Mouse (Mus musculus) cerebellum, postnatal 25 days (tissue): ENCODE measurements at regions not wholly inside any gene's neighbourhood (a gene's known extent, or its start where the extent isn't known, plus 50 kb on each side); places are given as distances from the start of the nearest gene placed in this dataset.
"Not testable (repeated sequence)": the region's sequence is repeated elsewhere in the genome, so short reads cannot be mapped to it uniquely, and the experiment has no call there.

Experiments used
- DNase-seq, 2 experiments: peaks; one replicate each; pipeline ENCODE4 v3.0.0; 2021; ENCODE audit warnings: mixed read lengths in 2 of 2

DNA sequence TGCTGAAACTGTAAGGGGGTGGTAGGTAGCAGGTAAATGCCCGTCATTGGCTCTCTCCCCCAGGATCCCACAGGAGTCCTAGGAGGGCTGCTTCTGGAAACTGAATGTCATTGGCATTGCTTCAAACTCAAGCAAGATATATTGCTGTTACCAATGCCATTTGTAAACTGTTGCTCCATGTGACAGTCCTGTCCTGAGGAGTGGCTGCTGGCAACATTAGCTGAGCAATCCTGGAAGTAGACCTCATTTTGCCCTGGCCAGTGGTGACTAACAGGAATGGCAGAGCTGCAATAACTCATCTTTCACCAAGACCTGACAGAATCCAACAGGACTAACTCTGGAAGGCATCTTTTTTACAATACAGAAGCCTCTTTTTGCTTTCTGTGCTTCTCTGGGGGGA is 143.2 kb downstream of the Gm815 start:
- DNase-seq = no peak

DNA sequence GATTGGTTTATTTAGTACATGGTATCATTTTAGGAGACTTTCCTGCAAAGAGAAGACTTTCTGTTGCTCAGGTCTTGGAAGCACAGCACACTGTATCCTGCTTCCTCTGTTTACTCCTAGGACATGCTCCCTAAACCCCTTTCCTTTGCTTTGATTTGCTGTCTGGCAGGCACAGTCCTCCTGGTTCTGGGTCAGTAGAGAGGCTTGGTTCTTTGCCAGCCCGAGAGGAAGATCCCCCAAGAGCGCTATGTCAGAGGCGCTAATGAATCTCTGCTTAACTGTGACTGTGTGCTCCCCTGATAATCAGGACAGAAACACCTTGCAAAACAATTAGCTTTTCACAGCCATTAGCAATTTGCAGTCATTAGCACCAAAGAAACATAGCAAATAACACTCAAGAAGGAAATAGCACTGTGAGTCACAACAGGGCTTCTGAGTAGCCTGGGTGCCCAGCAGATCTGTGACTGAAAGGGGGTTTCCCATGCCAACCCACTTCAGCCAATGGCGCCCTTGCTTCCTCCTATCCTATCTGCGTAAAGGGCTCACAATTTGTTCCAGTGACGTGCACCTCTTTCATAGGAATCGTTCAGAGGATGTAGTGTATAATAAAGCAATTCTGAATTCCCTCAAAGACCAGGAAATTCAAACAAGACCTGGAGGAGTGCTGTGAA is 145.5 kb downstream of the Gm815 start:
- DNase-seq = peak in 1 of 2 experiments; percentile 31

DNA sequence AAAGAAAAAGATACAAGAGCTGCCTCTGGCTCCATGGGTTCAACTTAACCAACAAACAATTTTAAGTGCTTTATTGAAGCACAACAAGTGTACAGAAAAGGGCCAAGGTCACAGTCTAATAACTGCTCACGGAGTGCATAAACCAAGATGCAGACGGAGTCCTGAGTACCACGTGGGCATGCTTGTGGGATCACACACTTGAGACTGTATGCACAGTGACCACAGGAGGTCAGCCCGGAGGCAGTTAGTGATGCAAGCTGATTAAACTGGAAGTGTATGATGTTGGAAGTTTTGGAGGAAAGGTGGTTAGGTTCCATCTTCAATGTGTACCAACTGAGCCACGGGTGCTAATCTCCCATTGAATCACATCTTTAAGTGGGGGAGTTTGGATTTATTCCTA is 146.9 kb downstream of the Gm815 start:
- no peak for DNase-seq

DNA sequence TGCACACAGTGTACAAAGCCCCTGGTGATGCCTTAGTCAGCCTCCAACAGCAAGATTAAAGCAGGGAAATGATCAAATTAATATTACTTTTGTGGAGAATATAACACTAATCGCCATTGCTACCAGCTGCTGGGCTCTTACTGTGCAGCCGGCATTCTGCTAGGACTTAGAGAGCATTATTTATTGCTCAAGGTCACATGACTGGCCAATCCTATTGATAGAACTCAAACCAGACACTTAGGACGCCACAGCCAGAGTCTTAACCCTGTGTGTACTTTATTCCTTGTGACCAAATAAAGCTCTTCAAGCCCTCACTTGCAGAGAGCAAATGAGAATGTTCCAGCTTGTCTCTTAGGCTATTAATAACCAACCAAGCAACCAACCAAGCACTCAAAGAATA is 152.6 kb downstream of the Gm815 start:
- no peak for DNase-seq

DNA sequence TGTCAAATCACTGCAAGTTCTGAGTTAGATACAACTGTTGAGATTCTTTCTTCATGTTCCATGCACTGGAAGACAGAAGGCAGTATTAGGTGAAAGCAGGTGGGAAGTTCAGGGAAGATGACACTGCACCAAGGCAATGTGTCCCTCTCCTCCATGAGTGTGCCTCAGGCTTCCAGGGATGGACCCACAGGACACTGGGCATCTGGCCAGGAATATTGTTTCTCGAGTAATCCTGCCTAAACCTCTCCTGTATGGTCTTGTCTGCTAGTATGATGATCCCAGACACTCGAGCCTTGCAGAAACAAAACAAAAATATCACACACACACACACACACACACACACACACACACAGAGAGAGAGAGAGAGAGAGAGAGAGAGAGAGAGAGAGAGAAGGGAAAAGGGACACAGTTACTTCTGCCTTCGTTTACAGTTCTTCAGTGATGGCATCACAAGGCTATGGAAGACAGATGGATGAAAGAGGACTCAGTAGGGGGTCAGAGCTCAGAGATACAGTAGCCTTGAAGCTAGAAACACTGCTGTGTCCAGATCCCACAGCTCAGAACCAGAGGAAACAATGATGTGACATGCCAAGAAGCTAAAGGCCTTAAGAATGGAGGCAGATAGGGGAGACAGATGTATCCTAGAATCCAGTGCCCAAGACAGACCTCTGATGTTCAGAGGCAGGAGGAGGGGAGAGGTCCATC is 154.8 kb downstream of the Gm815 start:
- peak; percentile 23 to 49 for DNase-seq

DNA sequence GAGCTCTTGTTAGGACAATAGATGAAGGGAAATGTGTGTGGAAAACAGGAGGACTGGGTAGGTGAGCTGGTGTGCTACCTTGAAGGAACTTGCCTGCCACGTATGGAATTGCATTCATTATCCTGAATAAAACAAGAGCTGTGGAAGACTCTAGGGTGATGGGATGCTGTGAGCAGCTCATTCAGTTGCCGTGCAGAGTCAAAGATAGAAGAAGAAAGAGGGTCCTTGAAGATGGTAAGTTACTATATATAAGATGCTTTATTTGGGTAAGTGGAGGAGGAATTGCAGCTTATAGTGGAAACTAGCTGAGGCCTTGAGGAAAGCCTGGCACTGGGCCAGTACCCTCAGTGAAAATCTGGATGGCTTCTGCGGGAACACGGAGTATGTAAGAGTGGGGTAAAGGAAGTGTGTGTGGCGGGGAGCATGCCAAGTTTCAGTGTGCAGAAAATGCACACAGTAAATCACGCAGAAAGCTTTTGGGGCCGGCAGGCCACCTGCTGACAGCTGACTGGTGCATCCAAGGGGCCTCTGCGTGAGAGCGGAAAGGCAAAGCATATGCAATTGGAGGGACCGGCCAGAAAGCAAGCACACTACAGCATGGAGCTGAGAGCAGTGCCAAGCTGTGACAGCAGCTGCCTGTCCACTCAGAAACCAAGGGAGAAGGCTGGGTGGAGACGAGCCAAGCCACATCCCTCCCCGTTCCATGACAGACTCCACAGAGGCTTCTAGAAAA is 149.7 kb upstream of the Vldlr start:
- peak; percentile 85 for DNase-seq

DNA sequence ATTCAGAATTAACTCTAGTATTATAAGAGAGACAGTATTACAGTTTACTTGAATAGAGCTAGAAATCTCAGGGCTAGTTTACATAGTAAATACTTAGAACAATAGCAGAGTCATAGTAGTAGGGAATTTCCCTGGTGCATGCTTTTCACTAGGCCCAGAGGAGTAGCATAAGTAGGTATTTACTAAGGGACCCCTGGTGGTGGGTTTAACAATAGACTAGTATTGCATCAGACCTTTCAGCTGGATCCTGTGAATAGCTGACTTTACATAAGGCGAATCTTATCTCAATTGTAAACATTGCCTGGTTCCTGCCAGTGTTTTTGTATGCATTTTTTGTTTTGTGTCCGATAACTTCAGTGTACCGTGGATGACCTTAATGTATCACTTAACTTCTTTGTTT is 143.0 kb upstream of the Vldlr start:
- DNase-seq = no peak

DNA sequence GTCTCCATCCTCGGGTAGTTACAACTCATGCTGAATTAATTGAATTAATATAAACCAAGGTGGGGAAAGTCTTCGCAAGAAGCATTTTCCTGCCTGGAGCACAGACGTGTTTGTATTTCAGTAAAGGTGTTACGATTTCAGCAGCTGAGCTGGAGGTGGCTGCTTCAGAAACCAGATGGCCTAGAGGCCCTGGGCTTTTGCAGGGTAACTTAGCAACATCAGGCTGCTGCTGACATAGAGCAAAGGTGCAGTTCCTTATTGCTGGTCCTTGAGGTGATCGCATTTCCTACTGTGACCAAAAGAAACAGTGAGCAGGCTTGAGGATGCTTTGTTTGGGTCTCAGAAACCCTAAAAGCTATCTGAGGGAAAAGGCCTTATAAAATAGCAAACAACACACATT is 141.3 kb upstream of the Vldlr start:
- no peak for DNase-seq

DNA sequence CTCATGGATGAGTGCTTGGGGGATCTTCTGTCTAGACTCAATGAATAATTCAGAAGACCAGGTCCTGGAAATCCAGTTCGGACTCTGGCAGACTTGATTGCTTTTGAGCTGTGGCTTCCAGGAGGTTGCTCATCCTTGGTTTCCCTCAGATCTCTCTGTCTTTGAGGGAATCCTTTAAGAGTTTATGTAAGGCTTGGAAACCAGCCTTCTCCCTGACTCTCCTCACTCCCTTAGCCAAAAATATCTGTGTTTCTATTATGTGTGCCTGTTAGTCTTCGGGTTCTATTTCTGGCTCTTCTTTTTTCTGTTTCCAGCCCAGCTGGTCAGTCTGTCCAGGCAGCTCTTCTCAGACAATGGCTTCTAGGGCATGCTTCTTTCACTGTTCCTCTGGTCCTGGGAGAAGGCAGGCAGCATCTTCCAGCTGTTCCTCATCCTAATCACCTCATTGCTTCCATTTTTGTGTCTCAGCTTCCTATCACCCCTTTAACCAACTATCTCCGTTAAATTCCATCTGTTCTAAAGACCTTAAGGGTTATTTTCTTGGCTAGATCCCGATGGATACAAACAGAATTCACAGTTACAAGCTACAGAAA is 139.3 kb upstream of the Vldlr start:
- no peak for DNase-seq

DNA sequence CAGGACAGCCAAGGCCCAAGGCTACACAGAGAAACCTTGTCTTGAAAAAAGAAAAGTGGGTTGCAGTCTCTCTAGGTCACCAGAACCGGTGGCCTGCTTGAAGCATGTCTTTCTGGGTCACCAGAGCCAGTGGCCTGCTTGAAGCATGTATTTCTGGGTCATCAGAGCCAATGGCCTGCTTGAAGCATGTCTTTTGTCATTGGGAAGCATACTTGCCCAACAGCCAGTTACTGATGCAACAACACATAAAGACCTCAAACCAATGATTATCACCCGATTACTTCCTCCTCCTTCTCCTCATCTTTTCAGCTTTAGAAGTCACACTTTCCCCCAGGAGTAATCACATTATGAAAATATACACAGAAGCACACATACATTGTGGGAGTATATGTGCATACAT is 128.9 kb upstream of the Vldlr start:
- no peak for DNase-seq

DNA sequence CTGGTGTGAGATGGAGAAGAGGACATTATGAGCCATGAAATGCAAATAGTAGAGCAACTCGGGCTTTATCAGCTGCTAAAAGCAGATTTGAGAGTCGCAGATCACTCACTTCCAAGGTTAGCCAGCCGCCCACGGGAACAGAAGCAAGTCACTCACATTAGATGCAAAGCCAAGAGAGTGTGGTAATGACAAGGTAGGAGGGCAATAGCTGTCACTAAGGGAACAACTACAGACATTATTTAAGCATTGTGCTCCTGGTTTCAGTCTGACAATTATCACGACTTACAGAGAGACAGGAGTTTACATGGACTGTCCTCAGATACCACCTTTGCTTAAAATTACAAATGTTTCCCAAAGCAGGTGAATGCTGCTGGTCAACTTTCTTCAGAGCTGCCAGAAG is 128.5 kb upstream of the Vldlr start:
- DNase-seq = no peak

DNA sequence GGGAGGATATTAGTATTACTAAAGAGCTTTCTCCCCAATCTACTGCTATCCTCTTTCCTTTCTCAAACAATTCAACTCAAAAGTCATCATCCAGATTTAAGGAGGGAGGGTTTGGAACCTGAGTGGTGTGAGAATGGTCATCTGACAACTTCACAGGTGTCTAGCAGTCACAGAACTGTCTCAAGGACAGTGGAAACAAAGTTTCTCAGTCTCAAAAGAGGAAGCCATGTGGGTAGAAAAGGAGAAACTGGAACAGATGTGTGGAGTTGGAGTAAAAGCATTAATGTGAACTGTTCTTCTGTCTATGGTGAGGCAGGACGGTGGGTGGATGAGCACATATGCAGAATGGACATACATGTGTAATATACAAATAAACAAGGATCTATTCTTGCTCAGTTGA is 127.2 kb upstream of the Vldlr start:
- no peak for DNase-seq

DNA sequence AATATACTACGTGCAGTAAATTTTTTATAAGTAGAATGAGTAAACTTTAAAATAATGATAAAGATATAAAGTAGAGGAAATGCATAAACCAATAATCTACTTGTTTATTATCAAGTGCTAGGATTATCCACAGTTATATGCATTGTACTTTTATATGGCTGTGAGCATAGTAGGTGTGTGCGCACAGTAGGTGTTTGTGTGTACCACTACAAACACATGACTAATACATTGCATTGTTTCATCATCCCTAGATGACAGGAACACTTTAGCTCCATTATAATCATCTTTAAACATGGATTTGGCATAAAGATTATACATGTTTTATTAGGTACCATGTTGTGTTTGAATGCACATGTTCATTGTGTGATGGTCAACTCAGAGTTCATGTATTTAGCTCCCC is 124.7 kb upstream of the Vldlr start:
- DNase-seq = no peak

DNA sequence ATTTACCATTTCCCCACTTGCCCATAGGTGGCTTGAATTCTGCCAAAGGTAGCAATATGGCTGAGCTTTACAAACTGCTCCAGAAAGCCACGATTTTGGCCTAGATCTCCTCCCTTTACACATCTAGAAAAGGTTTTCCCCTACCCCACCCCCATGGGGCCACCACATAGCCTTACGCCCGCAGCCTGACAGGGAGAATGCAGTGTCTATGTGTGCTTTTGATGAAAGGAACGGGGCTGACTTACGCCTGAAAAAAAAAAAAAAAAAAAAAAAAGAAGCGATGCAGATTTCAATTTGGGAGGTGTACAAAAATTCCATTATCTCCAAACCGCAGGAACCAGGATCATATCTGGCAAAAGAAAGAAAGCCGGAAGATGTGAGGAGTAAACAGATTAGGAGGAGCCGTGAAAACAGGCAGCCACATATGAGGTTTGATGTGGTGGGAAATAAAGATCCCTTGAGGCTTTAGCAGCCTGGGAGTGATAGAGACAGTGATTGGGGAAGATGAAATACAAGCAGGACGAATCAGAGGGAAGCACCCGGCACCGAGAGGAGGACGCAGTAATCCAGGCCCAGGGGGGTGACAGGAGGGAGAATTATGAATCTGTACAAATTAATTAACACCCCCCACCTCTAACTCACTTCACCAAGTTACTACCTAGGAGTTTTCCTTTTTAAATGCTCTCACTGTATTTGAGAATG is 121.4 kb upstream of the Vldlr start:
- DNase-seq = no peak

DNA sequence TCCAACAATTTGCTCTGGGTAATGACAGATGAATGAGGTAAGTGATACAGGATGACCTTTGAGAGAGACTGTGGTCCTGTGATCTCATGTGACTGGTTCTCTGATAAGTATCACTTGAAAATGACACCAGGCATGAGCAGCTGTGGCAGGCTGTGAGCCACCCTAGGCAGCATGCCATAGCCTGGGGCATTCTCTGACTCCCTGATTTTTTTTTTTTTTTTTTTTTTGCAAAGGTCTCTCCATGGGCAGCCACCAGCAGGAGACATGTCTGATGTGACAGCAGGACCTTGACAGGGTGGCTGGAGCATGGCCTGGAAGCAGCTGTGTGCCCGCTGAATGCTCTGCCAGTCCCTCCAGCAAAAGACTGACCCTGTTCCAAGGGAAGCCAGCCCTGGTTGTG is 116.4 kb upstream of the Vldlr start:
- no peak for DNase-seq

DNA sequence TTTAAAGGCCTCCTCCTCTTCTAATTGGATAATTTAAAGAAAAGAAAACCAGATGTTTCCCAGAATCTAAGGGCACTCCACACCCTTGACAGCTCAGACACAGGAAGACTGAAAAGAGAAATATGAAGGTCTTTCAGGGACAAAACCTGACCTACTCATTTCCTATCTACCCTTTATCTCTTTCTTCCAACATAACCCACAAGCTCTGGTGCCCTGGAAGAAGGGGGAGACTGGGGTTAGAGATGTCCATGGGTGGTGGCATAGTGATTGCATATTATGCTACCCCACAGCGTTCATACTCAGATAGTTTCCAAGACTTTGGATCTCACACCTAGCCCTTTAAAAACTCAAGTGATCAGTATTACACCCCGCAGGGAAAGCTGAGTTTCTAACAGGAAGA is 105.8 kb upstream of the Vldlr start:
- no peak for DNase-seq

DNA sequence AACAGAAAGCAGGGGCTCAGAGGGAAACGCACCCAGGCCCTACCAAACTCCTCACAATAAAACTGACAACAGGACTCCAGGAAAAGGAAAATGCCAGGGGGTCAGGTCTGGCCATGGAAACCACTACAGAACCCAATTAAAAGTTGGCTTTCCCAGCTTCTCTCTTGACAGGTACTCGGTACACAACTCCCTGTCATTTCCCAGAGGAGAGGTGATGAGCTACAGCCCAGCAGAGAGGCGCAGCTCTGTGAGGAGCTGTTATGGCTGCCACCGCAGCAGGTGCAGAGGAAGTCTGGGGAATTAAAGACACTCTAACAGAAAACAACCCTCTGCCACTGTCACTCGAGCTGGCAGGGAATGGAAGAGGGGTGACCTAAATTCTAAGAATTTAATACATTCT is 95.4 kb upstream of the Vldlr start:
- DNase-seq = no peak

DNA sequence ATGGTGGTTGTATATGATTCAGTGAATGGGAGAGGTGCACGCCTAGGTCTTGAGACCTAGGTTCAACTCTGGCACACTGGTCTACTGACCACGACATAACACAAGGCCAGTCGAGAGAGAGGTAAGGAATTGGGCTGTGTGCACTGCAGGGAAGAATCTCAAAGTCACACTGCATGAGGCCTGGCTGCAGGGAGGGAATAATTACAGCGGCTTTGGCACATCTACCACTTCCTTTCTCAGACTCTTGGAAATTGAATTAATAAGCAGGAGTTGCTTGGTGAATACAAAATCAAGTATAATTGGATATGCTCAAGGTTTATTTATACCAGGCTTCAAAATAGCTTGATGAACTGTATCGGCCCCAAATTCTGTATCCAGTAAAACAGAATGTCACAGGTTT is 93.9 kb upstream of the Vldlr start:
- peak in 1 of 2 experiments; percentile 20 for DNase-seq

DNA sequence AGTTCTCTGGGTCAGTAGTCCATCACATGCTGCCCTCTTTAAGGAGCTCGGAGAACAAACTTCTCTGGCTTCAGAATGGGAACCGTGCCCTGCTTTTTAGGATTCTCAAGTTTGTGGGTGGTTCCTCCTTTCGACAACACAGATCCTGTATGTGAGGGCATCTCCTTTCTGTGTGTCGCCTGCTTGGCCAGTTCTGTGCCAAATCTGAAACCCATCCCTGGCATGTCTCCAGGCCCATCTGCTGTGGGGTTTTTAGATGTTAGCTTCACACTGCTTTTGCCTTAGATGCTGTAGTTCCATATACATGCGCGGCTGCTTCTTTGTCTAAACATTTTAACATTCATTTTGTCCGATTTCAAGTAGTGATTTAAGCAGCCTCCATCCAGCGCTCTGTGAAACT is 93.0 kb upstream of the Vldlr start:
- peak; percentile 88 to 93 for DNase-seq

DNA sequence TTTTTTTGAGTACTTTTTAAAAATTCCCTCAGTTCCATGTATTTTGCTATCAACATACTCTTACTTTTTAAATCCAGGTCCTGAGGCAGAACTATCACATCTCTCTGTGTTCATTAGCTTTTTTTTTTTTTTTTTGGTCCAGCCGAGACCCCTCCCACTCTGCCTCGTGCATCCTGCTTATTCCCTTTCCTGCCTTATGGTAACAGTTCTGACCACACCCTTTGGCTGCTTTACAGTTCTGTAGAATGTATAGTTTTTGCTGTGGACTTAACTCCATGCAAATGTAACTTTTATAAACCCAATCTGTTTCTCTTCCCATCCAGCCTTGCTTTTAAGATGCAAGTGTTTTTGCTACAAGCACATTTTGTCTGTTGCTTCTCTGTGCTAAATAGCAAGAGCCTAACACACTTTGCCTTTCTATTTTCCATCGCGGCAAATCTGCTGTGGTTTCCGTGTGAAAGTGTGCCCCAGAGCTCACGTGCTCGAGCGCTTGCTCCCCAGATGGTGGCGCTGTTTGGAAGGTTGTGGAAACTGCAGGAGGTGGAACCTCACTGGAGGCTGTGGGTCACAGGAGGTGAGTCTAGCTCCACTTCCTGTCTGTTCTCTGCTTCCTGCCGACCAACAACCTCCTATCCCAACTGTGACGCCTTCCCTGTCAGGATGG is 92.3 kb upstream of the Vldlr start:
- peak; percentile 56 to 75 for DNase-seq

DNA sequence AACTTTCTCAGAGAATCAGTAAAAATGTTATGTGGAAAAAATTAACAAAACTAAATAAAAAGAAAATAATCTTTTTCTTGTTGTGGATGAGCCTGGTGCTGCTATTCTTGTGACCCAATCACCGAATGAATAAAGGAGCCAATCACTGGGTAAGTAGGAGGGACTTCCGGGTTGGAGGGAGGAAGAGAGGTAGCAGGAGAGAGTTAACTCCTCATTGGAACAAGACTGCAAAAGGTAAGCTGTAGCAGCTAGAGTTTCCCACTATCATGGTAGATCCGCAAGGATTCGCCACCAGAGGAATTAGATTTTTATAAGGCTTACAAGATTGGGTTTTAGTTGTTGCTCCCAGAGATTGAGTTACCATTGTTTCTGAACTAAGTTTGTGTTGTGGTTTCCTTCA is 87.8 kb upstream of the Vldlr start:
- not testable (repeated sequence) for DNase-seq

DNA sequence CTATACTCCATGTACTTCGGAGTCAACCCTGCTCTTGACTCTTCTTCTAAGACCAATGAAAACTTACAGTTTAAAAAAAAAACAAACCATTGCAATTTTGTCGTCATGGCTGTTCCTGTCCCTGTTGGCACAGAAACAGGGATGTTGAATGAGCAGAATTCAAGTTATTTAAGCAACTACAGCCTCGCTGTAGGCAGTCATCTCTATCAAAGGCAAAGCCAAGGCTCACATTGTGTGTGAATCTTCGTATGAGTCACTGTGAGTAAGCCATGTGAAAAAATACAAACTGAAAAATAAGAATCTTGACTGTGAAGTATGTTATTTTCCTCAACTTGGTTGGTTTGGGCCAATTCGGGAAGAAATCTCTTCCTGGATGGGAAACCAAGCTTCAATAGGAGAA is 81.9 kb upstream of the Vldlr start:
- no peak for DNase-seq

DNA sequence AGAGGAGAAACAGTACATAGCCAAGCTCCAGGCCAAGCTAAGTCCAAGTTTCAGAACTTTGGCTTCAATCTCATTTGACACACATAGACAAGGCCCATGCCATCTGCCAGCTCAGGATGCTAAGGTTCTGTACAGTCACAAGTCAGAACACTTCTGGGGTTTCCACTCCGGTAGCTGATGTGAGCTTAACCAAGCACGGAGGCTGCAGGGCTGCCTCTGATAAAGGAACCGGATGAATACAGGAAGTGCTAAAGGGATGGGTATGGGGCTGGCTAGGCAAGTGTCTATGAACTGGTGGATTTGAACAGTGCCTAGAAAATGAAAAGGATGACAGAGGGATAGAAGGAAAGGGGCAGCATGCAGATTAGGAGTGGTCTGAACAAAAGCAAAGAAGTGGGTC is 75.4 kb upstream of the Vldlr start:
- DNase-seq = no peak
